Mouse (Mus musculus): Measurements from ENCODE around the gene Naaa. TPM values are rescaled to one million over a fixed set of nuclear protein-coding genes. Genes with fewer than 3 reads are reported as not detected.

The Naaa gene
- polyA plus RNA-seq, 1 experiment = 55.8 TPM

- no peak for DNase-seq (ENCODE audit: low read depth)
These were observed 14.1 kb downstream of the Naaa start for GRCm38 (mm10) chr5:92263761-92264359.

- DNase-seq (ENCODE audit: low read depth) = peak; percentile 33
These were observed 15.3 kb downstream of the Naaa start for GRCm38 (mm10) chr5:92262646-92263045.

DNA sequence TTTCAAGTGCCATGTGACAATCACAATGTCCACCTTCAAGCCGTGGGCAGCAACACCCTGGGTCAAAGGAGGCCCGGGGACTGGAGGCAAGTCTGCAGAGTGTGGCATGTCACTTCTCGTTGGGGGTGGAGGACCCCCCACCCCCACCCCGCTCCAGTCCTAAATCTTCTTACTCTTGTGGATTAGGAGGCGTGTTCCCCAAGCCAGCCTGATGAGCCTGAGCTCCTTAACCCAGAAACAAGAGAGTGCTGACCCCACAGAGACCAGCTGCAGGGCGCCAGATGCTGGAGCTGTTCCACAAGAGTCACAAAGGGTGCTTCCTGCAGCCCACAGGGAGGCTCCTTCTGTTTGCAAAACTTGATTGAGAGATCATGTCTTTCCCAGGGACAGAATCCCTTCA, 21.8 kb downstream of the Naaa start, which contains the start of gene Ppef2:
Gene Ppef2, minus strand, starts transcription at position 61 of the 400 bp plus-strand sequence.
- DNase-seq (ENCODE audit: low read depth) = no peak

DNA sequence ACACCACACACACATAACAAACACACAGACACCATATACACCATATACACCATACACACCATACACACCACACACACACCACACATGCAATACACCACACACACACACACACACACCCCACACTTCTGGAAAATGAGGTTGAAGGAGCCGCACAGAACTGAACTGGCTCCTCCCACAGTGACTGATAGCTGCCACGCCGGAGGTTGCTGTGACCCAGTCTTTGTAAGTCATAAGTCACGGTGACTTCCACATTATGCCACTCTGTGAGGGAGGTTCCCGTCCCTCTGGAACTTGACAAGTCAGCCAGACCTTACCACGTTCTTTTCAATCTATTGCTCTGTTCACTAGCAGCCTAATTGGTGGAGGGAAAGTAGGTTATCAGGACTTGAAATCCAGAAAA, 23.5 kb downstream of the Naaa start:
- no peak for DNase-seq (ENCODE audit: low read depth)

DNA sequence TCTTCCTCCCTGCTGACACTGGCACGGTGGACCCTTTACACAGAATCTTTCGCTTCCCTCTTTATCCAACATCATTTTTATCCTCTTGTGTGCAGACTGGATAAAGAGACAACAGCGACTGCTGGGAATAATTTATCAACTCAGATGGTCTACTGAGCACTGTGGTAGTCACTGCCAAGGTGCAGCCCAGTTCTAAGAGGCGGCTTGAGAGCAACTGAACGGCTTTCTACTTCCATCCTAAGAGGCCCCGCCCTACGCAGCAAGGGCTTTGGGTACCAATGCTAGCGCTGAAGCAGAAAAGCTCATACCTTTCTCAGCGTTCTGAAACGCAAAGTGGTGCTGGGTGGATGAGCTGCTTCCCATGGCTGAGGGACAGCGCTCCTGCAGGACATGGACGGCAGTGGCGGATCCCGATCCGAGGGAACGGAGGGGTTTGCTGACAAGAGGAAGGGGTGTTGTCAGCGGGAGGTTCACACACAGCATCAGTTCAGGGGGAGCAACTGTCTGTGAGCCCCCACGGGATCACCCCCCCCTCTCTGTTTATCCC, 25.1 kb downstream of the Naaa start:
- DNase-seq (ENCODE audit: low read depth) = no peak

- DNase-seq (ENCODE audit: low read depth) = no peak
These were observed 25.9 kb downstream of the Naaa start for GRCm38 (mm10) chr5:92252031-92252430.

DNA sequence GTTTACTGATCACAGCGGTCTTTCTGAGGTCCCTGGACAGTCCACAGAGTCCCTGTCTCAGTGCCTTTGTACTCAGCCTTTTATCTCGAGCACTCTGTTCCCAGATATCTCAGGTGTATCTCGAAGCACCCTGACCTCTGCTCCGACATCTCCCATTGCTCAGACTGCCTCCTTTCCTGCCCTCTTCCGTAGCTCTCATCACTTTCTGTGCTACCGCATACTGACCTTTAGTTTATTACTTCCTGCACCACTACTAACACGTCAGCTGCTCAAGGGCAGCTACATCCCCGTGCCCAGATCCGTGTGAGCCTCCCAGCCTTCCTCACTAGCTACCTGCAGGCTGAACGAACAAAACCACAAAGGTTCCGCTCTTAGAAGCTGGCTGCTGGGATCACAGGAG, 29.4 kb downstream of the Naaa start:
- no peak for DNase-seq (ENCODE audit: low read depth)

- no peak for DNase-seq (ENCODE audit: low read depth)
These were observed 32.5 kb downstream of the Naaa start for GRCm38 (mm10) chr5:92245483-92245882.

DNA sequence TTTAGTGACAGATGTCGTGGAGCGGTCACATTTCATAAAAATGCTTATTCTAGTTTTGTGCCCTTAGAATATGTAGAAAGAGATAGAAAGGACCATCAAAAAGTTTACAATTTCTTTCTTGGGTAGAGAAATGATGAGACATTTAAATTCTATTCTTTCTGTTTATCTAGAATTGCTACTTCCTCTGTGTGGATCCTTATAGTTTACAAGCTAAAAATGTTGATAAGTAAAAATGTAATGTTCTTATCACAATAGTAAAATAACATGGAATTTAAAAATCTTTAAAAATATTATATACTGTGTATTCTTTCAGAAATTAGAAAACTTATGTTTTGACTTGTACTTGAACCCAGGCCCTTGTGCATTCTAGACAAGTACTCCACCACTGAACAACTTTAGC, 33.1 kb downstream of the Naaa start:
- DNase-seq (ENCODE audit: low read depth) = no peak

DNA sequence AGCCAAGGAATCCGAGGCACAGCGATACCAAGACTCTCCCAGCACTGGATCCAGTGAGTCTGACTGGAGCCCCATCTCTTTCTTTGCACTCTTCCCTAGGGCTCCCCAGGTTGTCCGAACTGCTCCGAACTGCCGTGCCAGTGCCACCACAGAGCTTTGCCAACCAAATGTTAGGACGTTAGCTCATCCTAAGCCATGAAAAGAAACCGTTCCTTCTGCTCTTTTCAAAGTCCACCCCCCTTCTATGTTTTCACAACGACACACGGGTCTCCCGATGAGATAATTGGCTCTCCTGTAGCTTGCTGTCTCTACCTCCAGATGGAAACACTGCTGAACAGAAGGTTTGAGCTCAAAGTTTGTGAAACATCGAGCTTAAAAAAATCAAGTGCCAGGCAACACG, 37.2 kb downstream of the Naaa start:
- DNase-seq (ENCODE audit: low read depth) = no peak

GRCm38 (mm10) chr5:92239333-92240232, 38.4 kb downstream of the Naaa start:
- DNase-seq (ENCODE audit: low read depth) = no peak

DNA sequence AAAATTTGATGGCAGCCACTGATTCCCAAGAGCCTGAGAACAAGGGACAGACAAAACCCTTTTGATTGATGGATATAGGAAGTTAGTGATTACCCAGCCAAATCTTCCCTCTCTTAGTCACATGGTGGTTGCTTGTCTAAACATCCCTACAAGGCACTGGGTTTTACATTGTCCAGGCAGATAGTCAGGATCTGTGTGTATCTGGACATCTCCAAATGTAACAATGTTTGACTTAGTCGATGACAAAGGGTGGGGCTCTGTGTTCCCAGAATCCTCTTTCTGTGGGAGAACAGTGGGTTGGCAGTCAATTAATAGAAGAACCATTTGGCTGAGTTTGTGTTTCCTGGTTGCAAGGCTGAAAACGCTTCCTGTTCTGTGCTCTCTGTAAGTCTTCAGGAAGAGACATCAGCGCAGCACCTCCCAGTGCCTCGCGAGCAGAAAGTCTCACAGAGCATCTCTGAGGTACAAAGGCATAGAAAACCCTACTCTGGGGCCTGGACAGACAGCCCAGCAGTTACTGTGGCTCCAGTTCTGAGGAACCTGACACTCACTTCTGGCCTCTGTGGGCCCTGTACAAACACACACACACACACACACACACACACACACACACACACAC, 42.9 kb downstream of the Naaa start:
- no peak for DNase-seq (ENCODE audit: low read depth)

DNA sequence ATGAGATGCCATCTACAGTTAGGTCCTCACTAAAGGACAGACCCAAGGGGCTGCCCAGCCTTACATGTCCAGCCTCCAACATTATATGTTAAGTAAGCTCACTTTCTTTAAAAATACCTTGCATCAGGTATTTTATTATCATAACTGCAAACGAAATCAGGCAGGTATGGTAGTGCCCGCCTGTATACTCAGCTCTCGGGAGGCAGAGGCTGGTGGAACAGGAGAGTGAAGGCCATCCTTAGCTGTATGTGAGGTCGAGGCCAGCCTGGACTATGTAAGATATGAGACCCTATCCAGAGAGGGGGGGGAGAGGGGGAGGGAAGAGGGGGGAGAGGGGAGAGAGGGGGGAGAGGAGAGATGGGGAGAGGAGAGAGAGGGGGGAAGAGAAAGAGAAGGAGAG, 44.6 kb downstream of the Naaa start:
- DNase-seq (ENCODE audit: low read depth) = no peak

- DNase-seq (ENCODE audit: low read depth) = no peak
These were observed 46.1 kb downstream of the Naaa start for GRCm38 (mm10) chr5:92231836-92232235.

DNA sequence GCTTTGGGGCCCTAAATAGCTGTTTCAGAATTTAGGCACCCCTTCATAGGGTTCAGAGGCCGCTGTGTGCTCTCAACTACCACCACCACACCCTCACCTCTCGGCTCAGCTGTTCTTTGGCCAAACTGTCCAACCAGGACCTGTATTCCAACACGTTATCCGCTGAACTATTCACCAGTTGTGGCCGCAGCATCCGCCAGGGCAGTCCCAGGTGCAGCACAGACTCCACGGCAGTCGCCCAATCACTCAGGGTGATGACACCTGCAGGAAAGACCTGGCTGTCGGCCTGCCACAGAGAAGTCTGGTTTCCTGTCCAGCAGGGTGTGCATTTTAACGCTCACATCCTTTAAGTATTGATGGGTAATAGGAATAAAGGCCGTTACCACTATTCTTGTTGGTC, 47.7 kb downstream of the Naaa start:
- no peak for DNase-seq (ENCODE audit: low read depth)

DNA sequence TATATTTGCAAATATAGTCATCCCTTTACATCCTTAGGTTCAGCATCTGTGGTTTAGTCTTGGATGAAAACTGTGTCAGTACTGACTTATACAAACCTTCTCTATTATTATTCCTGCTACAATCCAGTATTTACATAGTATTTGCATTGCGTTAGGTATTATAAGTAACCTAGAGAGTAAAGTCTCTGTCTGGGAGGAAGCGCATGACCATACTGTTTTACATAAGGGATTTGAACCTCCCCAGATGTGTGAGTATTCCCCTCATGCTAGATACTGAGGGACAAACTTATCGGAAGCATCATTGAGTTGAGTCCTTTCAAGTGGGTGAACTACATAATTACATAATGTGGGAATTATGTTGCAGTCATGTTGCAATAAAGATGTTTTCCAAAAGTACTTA, 48.5 kb downstream of the Naaa start:
- no peak for DNase-seq (ENCODE audit: low read depth)

GRCm38 (mm10) chr5:92228776-92229175, 49.2 kb downstream of the Naaa start:
- no peak for DNase-seq (ENCODE audit: low read depth)

DNA sequence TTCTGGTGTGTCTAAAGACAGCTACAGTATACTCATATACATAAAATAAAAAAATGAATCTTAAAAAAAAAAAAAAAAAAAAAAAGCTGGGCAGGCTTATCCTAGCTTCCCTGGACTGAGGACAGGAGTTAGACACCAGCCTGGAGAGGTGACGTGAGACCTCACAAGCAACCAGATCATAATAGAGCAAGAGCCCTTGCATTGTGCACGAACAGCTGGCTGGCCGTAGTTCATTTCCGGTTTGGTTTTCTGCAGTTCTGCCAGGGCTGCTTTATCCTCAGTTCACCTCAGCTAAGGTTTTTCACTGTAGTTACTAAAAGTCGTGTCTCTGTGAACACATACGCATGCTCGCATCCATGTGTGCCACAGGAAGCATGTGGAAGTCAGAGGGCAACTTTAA, 50.2 kb downstream of the Naaa start:
- DNase-seq (ENCODE audit: low read depth) = no peak

DNA sequence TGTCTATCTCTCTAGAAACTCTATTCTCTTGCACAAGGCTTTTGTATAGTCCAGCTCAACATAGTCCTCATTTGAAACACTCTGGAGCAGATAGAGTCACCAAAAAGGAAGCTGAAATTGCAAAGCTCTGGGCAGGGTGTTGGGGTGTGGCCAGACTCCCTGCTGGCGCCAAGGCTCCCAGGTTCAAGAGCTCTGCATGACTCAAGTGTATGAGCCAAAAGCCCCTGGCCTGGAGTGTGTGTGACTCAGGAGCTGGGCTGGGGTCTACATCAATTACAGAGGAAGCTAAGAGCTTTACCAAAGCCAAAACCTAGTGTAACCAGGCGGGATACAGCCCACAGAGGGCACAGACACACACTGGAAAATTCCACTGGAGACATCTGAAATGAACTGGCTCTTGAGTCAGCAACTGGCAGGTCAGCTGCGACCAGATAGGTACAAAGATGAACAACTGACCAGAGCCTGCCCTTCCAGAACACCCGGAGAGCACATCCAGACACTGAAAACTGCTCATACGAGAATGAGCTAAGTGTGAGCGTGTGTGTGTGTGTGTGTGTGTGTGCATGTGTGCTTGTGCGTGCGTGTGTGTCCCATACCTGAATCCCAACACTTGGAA, 57.6 kb downstream of the Naaa start:
- DNase-seq (ENCODE audit: low read depth) = no peak

DNA sequence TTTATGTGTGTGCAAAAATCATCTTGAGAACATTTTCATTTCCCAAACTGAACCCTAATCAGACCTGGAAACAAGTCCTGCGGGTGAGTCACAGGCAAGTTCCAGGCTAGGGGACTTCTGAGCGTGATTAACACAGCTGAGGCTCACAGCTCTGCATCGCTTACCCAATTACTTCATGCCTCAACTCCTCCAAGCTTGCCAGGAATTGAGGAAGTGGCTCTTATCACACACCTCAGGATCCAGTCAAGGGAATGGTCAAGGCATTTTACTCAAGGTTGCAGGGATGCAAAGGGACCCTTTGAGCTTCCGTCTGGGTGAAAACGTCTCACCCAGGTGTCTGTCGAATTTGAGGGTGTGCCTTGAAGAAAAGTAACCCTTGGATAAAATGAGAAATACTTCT, 58.1 kb downstream of the Naaa start:
- no peak for DNase-seq (ENCODE audit: low read depth)

DNA sequence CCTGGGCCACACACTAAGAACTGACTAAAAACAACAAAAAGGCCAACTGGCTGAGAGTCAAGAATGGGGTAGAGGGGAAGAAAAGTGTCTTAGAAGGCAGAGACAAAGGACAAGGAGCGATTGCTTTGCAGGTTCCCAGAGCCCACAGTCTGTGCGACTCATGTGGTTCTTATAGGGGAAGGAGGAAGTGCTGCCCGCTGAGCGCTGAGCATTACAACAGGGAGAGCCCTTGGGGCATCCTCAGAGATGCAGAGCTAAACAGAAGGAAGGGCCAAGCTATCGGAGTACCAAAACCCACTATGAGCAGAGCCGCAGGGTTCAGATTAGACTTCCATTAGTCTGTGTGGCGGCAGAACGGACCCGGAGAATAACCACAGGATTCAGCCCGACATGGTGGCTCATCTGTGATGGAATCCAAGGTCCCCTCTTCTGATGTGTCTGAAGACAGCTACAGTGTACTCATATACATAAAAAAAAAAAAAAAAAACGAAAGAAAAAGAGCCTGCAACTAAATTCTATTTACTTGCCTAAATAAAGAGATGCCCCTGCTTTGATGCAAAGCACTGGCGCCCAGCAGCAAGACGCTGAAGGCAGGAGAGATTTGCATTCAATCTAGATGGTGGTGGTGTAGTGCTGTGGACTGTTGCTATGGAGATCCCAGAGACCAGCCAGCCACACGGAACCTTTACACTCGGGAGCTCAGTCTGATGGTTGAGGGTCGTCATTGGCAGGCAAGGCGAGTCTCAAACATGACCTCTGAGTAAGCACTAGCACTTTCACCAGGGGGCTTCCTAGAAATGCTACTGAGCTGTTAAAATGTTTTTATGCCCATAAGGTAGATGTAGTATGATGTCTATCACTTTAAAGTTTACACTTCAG, 58.8 kb downstream of the Naaa start:
- no peak for DNase-seq (ENCODE audit: low read depth)
